Mouse (Mus musculus): ENCODE results near the gene Borcs5. TPM values are rescaled to one million over a fixed set of nuclear protein-coding genes. Genes with fewer than 3 reads are reported as not detected.

Gene Borcs5
- total RNA-seq, 2 experiments from 2014 or later: 32.1 to 36.1 TPM

DNA sequence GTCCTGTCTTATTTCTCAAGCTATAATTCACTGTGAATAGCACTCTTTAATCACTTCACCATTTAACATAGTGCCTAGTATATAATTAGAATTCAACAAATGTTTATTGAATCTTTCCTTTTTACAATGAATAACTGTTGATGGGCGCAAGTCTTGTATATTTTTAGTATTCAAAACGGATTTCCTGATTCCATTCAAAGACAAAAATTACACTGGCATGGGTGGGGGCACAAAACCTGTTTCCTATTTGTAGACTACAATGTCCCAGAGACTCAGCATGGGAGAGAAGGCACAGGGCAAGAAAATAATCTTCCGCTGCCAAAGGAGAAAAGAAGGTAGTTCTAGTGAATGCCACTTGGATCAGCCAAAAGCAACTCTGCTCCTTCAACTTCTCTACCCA lies 108.8 kb downstream of the Borcs5 start:
- no peak for DNase-seq (ENCODE audit: low spot score in 2 of 2)
- intact Hi-C loops (cut with DNase I): no loop called here

DNA sequence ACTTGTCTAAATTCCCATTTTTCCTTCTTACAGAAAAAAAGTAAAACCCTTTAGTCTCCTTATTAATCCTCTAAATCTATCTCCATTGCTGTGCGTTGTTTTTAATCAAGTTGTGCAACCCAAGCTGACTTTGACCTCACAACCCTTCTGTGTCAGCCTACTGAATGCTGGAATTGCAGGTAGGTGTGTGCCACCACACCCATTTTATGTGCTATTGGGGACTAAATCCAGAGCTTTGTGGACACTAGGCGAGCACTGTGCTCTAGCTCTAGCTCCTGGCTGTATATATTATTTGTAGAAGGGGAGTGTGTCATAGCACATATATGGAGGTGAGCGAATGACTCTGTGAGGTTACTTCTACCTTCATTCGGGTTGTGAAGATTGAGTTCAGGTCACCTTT lies 111.8 kb downstream of the Borcs5 start:
- no peak for DNase-seq (ENCODE audit: low spot score in 2 of 2)
- intact Hi-C loops (cut with DNase I): no loop called here

DNA sequence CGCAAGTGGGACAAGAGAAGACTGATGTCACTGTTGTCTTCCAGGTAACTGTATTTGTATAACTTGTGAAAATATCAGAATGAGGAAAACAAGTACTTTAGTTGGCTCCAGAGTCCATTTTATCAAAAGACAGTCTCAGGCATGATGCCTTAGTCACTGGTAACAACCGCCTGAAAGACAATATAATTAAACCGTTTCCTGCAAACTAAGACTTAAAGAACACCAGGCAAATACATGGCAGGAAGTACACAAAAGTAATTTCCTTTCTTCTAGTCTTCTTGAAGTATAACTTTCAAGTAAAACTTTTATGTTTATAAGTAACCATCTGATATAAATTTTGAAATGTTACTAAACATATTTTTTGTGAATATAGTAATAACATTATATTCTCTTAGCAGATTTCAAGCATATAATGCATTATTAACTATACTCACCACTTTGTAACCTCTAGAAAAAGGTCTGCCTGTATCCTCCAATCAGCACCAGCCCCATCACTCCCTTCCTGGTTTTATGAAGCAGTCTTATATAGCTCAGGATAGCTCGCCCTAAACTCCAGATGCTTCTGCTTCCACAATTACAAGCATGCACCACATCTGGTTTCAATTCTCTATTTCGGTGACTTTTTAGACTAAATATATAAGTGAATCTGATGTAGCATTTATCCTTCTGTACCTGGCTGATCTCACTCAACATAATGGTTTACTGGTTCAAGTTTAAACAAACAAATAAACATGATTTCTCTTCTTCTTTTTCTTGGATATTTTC lies 112.8 kb downstream of the Borcs5 start:
- intact Hi-C loops (cut with DNase I): no loop called here
- DNase-seq (ENCODE audit: low spot score in 2 of 2): no peak

DNA sequence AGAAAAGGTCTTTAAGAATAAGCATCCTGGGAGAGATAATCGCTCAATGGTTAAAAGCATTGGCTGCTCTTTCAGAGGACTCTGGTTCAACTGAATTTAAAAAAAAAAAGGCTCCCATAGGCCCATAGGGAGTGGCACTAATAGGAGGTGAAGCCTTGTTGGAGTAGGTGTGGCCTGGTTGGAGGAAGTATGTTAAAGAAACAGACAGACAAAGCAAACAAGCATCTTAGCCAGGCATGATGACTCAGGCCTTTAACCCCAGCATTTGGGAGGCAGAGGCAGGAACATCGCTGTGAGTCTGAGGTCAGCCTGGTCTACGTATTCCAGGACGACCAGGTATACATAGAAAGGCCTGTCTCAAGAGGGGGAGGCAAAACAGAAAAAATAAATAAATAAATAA lies 114.1 kb downstream of the Borcs5 start:
- intact Hi-C loops (cut with DNase I): no loop called here

DNA sequence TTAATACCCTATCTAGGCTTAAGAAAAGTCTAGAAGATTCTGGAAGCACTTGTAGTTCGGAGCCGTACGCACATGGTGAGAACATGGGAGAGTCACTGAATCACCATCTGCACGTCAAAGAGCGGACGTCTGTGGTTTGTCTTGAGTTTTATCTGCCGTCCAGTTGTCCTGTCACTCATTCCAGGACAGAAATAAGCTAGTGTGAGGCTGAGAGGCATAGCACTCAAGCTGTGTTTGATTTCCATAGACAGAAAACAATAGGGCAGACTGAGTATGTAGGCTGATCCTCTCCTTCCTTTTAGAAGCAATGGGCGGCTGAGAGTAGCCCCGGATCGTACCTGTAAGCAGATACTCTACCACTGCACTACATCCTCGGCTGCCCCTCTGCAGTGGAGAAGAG lies 114.5 kb downstream of the Borcs5 start:
- intact Hi-C loops (cut with DNase I): no loop called here
- no peak for DNase-seq (ENCODE audit: low spot score in 2 of 2)

More for the DNA sequence above, 114.1 kb downstream of the Borcs5 start:
- DNase-seq (ENCODE audit: low spot score in 2 of 2): no peak

DNA sequence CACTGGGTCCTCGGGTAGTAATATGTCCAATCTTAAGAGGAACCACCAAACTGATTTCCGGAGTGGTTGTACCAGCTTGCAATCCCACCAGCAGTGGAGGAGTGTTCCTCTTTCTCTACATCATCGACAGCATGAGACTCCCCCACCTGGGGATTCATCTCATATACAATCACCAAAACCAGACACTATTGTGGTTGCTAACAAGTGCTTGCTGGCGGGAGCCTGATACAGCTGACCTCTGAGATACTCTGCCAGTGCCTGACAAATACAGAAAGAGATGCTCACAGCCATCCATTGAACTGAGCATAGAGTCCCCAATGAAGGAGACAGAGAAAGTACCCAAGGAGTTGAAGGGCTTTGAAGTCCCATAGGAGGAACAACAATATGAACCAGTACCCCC lies 116.7 kb downstream of the Borcs5 start:
- intact Hi-C loops (cut with DNase I): no loop called here
- DNase-seq (ENCODE audit: low spot score in 2 of 2): no peak

Other genes starting within 250 kb of the Borcs5 start
- not detected for gene Bcl2l14, start 243.2 kb upstream of the Borcs5 start, total RNA-seq (2021)
- 10 to 100 TPM; 45.9 to 47.0 TPM for gene Lrp6, start 72.5 kb upstream of the Borcs5 start, total RNA-seq (2021)
- gene Mansc1, start 7.0 kb upstream of the Borcs5 start, total RNA-seq (2021): 10 to 100 TPM in 1 of 2 experiments, 1 to 10 TPM in 1; 9.9 to 10.0 TPM
- 1 to 10 TPM; 7.6 to 8.2 TPM for gene Dusp16, start 153.1 kb downstream of the Borcs5 start, total RNA-seq (2021)
- 10 to 100 TPM; 29.9 to 32.9 TPM for gene Crebl2, start 190.6 kb downstream of the Borcs5 start, total RNA-seq (2021)

Data from left cerebral cortex, postnatal 25 days (tissue).